Mouse (Mus musculus) thymus, adult 2 months (tissue): Measurements from ENCODE around the gene Pcgf2.

ENCODE experiments used
- CTCF ChIP-seq: fragments of 200-500 bp; IDR thresholded peaks from 2 replicates; pipeline ENCODE4 v1.5.1; 2012; ENCODE audit warnings: mild to moderate bottlenecking, control low read depth, low read length, moderate library complexity, borderline replicate concordance; ENCODE audit not compliant: control insufficient read depth, poor library complexity, insufficient read depth; ENCODE audit errors: extremely low read depth
- POLR2A ChIP-seq: fragments of 200-500 bp; IDR thresholded peaks from 2 replicates; pipeline ENCODE4 v1.6.1; 2012; ENCODE audit warnings: mild to moderate bottlenecking, low read length, control low read depth, moderate library complexity; ENCODE audit not compliant: control insufficient read depth, poor library complexity, insufficient read depth; ENCODE audit errors: extremely low read depth

GRCm38 (mm10) chr11:97669268-97669667 is 31.0 kb downstream of the Pcgf2 start:
- TF ChIP-seq POLR2A (no peak), CTCF (no peak)
